Mouse (Mus musculus) heart, postnatal 0 days (tissue): ENCODE measurements at regions not wholly inside any gene's neighbourhood (a gene's known extent, or its start where the extent isn't known, plus 50 kb on each side); places are given as distances from the start of the nearest gene placed in this dataset.
A peak's percentile ranks its signal among the peaks of the same experiment; 100 is the strongest.
"Not testable (repeated sequence)": the region's sequence is repeated elsewhere in the genome, so short reads cannot be mapped to it uniquely, and the experiment has no call there.

Experiments
- ATAC-seq: fragments of 200-750 bp; cut with Nextera tagmentation; 2 replicates; pipeline ENCODE4 v1.8.0; 2017; ENCODE audit warnings: low read depth, moderate number of reproducible peaks, moderate library complexity; ENCODE audit not compliant: insufficient read depth
- DNase-seq: peaks from one replicate; pipeline ENCODE4 v3.0.0-alpha.2; 2016; ENCODE audit warnings: low spot score
- H3K27ac ChIP-seq: fragments of 300-500 bp; sonication (generic); 2 replicates; pipeline ENCODE4 v1.5.1; 2014; ENCODE audit warnings: low read depth, mild to moderate bottlenecking
- H3K27me3 ChIP-seq: fragments of 300-500 bp; sonication (generic); 2 replicates; pipeline ENCODE4 v1.6.1; 2014; ENCODE audit warnings: low read length, mixed read lengths; ENCODE audit not compliant: control insufficient read depth, insufficient read depth
- H3K36me3 ChIP-seq: fragments of 300-500 bp; sonication (generic); replicated peaks from 2 replicates; pipeline ENCODE4 v1.6.1; 2014; ENCODE audit warnings: low read length, mixed read lengths; ENCODE audit not compliant: control insufficient read depth, insufficient read depth
- H3K4me1 ChIP-seq: fragments of 300-500 bp; sonication (generic); 2 replicates; pipeline ENCODE4 v1.6.1; 2014; ENCODE audit warnings: antibody characterized with exemption; ENCODE audit not compliant: control insufficient read depth, insufficient read depth
- H3K4me2 ChIP-seq: fragments of 300-500 bp; sonication (generic); 2 replicates; pipeline ENCODE4 v1.6.1; 2014; ENCODE audit warnings: low read depth, mild to moderate bottlenecking, low read length, moderate library complexity
- H3K4me3 ChIP-seq: fragments of 300-500 bp; sonication (generic); 2 replicates; pipeline ENCODE4 v1.5.1; 2014; ENCODE audit warnings: low read depth, low read length
- H3K9ac ChIP-seq: fragments of 300-500 bp; sonication (generic); replicated peaks from 2 replicates; pipeline ENCODE4 v1.6.1; 2014; ENCODE audit warnings: low read depth, low read length, mixed read lengths
- H3K9me3 ChIP-seq: fragments of 300-500 bp; sonication (generic); replicated peaks from 2 replicates; pipeline ENCODE4 v1.6.1; 2016; ENCODE audit warnings: low read length; ENCODE audit not compliant: control insufficient read depth
- CTCF ChIP-seq: IDR thresholded peaks from 2 replicates; pipeline ENCODE4 v1.5.1; 2016; ENCODE audit warnings: antibody characterized with exemption, control low read depth, low read depth
- WGBS: fragments of 180-500 bp; shearing (Covaris S2); extraction: QIAGEN DNeasy Blood & Tissue Kit; methylation state at CpG from one replicate; pipeline ENCODE4 v1.1.7; 2014; 5-methylcytosine and 5-hydroxymethylcytosine counted together

DNA sequence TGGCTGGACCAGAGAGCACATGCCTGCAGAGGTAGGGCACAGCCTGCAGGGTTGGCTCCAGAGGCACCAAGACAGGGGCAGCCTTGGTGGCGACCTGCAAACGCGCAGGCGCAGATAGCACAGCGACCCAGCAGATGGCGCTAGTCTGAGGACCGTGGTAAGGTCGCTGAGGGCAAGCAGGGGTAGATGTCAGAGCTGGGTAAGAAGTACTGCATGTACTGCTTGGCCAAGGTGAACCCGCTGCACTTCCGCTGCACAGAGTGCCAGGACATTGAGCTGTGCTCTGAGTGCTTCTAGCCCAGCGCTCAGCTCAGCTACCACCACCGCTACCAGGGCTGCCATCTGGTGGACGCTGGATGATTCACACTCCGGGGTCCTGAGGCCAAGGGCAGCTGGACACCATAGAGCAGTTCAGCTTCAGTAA, 68.3 kb downstream of the Hsp90b1 start:
- peak; percentile 77 for DNase-seq
- WGBS = 4% methylated on average over 14 of the region's 14 CpGs
- not testable (repeated sequence) for H3K36me3 ChIP-seq, H3K27ac ChIP-seq, H3K9me3 ChIP-seq, H3K4me1 ChIP-seq, H3K27me3 ChIP-seq, H3K9ac ChIP-seq
- peak; percentile 71 for TF ChIP-seq CTCF
- peak; percentile 89 for ATAC-seq
- H3K4me3 ChIP-seq = peak overlapping the region; percentile 31
- peak overlapping the region; percentile 52 for H3K4me2 ChIP-seq

DNA sequence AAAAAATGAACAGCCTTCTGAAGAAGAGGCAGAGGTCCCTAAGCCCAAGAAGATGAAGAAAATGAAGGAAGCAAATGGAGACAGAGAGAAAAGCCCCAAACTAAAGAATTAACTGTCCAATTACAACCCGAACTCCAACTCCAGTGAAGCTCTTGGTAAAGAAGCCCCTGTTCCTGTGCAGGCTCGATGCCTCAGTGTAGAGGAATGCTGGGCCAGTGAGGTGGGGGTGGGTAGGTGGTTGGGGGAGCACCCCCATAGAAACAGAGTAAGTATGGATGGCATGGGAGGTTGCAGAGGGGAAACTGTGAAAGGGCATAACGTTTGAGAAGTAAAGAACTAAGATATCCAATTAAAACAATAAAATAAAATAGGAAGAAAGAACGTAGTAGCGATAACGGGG, 68.8 kb downstream of the Hsp90b1 start:
- peak overlapping the region; percentile 52 for H3K4me2 ChIP-seq
- 21% methylated on average over 6 of the region's 6 CpGs for WGBS
- peak overlapping the region; percentile 31 for H3K4me3 ChIP-seq
- H3K36me3 ChIP-seq, H3K4me1 ChIP-seq, H3K9ac ChIP-seq, ATAC-seq, H3K9me3 ChIP-seq, H3K27me3 ChIP-seq, DNase-seq, H3K27ac ChIP-seq: not testable (repeated sequence)

DNA sequence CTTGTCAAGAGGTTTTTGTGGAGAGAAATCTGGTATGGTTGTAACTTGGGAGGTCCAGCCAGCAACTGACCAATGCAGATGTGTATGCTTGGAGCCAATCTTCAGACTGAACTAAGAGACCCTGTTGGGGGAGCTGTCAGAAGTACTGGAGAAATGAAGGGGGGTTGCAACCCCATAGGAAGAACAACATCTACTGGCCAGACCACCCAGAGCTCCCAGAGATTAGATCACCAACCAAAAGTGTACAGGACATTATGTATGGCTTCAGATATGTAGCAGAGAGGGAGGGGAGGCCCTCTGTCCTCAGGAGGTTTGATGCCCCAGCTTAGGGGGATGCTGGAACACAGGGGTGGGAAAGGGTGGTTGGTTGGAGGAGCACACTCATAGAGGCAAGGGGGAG, 78.6 kb downstream of the Hsp90b1 start:
- not testable (repeated sequence) for ATAC-seq

DNA sequence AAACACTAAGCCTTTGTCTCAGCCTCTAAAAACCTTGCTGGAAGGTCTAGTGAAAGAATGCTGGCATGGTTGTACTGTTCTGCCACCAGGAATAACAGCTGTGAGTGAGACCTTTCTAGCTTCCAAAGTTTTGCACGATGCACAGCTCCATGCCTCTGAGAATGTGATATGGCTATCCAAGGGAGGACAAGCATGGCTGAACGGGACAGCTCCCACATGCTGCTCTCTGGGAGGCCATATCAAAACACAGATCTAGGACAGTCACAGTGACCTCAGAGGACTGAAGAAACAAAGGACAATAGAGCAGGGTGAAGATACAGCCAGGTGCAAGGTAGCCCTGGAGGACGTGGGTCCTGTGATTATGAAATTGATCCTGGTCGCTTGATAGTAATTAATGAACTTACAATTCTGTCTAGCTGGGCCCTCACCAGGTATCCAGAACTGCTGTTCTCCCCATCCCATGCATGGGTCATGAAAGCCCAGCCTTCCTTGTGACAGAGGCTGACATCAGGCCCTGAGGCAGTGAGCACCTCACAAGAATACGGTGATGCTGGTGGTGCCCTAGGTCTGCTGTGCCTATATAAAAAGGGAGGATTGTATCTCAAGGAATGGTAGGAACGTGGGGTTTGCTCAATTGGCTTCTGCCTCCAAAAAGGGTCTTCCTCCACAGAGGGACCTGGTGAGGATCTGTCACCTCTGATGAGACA, 87.2 kb downstream of the Hsp90b1 start:
- H3K27ac ChIP-seq, H3K36me3 ChIP-seq, H3K9ac ChIP-seq: not testable (repeated sequence)

More for the DNA sequence above, 78.6 kb downstream of the Hsp90b1 start:
- H3K27me3 ChIP-seq, H3K4me3 ChIP-seq, H3K4me2 ChIP-seq, H3K36me3 ChIP-seq, H3K27ac ChIP-seq, H3K9me3 ChIP-seq, H3K9ac ChIP-seq, DNase-seq, H3K4me1 ChIP-seq: not testable (repeated sequence)

DNA sequence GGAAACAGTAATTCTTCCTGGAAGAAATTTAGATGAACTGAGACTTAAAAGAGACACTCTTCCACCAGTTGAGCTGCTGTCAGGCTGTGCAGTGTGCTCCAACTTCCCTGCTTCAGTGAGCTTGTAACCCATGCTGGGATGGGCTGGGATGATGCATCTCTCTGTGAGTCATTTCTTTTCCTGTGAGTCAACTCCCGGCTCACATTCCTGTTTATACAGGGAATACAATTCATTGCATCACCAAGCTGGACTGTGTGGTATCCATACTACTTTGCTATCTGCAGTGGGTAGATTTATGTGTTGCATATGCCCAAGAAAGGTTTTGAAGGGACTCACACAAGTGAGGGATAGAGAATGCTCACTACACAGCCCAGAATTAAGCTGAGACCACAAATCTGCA, 93.0 kb downstream of the Hsp90b1 start:
- DNase-seq (peak; percentile 6), ATAC-seq (peak; percentile 36; the same call in 1 of the 2 replicates)
- H3K36me3 ChIP-seq, H3K9ac ChIP-seq, H3K4me1 ChIP-seq, H3K4me2 ChIP-seq, H3K27ac ChIP-seq, H3K9me3 ChIP-seq, H3K4me3 ChIP-seq, H3K27me3 ChIP-seq: not testable (repeated sequence)
- 12% methylated on average over 1 of the region's 1 CpGs for WGBS

More for the DNA sequence above, 87.2 kb downstream of the Hsp90b1 start:
- not testable (repeated sequence) for H3K4me2 ChIP-seq, DNase-seq, H3K4me3 ChIP-seq, H3K4me1 ChIP-seq, H3K9me3 ChIP-seq, H3K27me3 ChIP-seq, ATAC-seq
- WGBS = 83% methylated on average over 6 of the region's 6 CpGs

DNA sequence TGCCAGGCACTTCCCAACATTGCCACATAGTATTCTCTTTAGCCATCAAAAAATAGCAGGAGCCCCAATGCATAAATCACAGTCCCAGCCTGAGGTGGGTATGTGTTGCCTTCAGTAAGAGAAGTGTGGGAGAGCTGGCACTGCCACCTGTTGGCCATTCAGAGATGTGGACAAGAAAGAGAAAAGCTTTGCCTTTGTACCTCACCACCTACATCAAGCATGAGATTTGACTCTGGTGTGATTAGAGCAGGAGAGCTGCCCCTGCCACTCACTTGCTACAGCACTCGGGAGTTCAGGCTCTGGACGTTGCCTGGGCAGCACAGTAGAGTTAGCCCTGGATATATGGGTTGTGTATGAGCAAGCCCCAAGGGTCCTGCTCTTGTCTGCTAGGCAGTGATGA, 95.3 kb downstream of the Hsp90b1 start:
- not testable (repeated sequence) for H3K4me3 ChIP-seq, H3K4me2 ChIP-seq, DNase-seq, H3K9me3 ChIP-seq, H3K27ac ChIP-seq, H3K36me3 ChIP-seq, H3K9ac ChIP-seq, H3K4me1 ChIP-seq, ATAC-seq, H3K27me3 ChIP-seq
- 33% methylated on average over 2 of the region's 2 CpGs for WGBS
- peak; percentile 36 for TF ChIP-seq CTCF
